Mouse (Mus musculus): ENCODE results near the gene Lrp8. TPM values are rescaled to one million over a fixed set of nuclear protein-coding genes. Genes with fewer than 3 reads are reported as not detected.

Gene Lrp8
- total RNA-seq, 1 experiment = 8.3 TPM

DNA sequence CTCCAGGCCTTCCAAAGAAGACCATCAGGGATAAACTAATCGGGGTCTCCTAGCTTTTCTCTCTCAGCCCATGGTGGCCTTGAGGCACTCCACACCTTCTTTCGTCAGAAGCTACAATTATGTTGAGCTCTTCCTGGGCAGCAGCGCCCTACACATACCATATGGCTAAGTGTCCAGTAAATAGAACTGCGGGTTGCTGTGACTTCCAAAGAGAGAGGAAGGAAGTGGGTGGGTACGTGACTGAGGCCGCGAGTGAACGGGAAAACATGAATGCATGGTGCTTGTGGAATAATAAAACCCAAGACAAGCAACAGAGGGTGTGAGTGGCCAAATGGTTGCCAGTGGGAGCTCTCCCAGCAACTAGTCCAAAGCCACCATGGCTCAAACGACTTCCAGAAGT, 47.6 kb downstream of the Lrp8 start:
- no peak overlapping the region for H3K27ac ChIP-seq (ENCODE audit: insufficient read depth, low read depth, low read length, poor library complexity, severe bottlenecking)
- H3K4me3 ChIP-seq (ENCODE audit: insufficient read depth in 1 of 2, low read depth in 1 of 2, low read length in 2 of 2, poor library complexity in 1 of 2, severe bottlenecking in 1 of 2) = no peak overlapping the region
- no peaks in the 10 kb centered on the region for H3K9me3 ChIP-seq (ENCODE audit: control insufficient read depth, insufficient read depth, low read depth, low read length)
- TF ChIP-seq ZNF384 (IDR thresholded peaks at IDR 0.05; ENCODE audit: low read depth, low read length) (no peak), ZC3H11A (IDR thresholded peaks at IDR 0.05; ENCODE audit: borderline replicate concordance, low read depth, low read length) (no peak), MAFK (IDR thresholded peaks at IDR 0.05; ENCODE audit: insufficient read depth, low read depth, low read length) (no peak), HCFC1 (IDR thresholded peaks at IDR 0.05; ENCODE audit: borderline replicate concordance, insufficient read depth, low read length) (no peak), CHD2 (IDR thresholded peaks at IDR 0.05; ENCODE audit: low read depth, low read length) (no peak)
- no peak for DNase-seq (ENCODE audit: low read depth, low spot score)
- H3K4me1 ChIP-seq (ENCODE audit: control insufficient read depth in 2 of 2, insufficient read depth in 2 of 2, low read length in 2 of 2, poor library complexity in 1 of 2) = peaks cover 0 to 6% of the 10 kb centered on the region in 2 experiments; a peak in 1 of 4 replicates
- no peaks in the 10 kb centered on the region for H3K36me3 ChIP-seq (ENCODE audit: control insufficient read depth, insufficient read depth, low read length, poor library complexity, severe bottlenecking)
- H3K9ac ChIP-seq (ENCODE audit: insufficient read depth, low read depth, low read length, poor library complexity, severe bottlenecking) = no peak overlapping the region
- in situ Hi-C loops (cut with MboI; ENCODE audit: low sequenced_read_pairs in 2 of 2, unreplicated experiment in 2 of 2) = loop anchor here in 1 of 2 experiments (10.0 kb wide), 1 partner anchor 115 kb away; no protein-coding TSS in a partner anchor

DNA sequence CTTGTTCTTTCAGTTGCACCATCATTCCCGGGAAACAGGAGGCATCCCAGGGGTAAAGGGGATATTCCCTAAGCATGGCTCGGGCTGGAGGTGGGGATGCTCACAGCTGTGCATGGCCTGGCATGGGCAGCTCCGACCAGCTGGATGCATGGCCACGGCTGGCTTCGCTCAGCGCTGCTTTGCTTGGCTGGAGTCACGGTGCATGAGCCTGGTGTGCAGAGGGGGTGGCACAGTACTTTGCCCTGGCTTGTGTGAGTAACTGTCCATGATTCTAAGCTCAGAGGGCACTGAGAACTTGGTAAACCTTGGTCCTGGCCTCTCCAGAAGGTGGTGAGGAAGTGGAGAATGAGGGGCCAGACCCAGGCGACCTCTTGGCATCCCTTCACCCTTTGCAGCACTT, 48.0 kb downstream of the Lrp8 start:
- TF ChIP-seq CHD2 (IDR thresholded peaks at IDR 0.05; ENCODE audit: low read depth, low read length) (no peak), ZNF384 (IDR thresholded peaks at IDR 0.05; ENCODE audit: low read depth, low read length) (no peak), ZC3H11A (IDR thresholded peaks at IDR 0.05; ENCODE audit: borderline replicate concordance, low read depth, low read length) (no peak), MAFK (IDR thresholded peaks at IDR 0.05; ENCODE audit: insufficient read depth, low read depth, low read length) (no peak), HCFC1 (IDR thresholded peaks at IDR 0.05; ENCODE audit: borderline replicate concordance, insufficient read depth, low read length) (no peak)
- Histone ChIP-seq H3K4me1 (ENCODE audit: control insufficient read depth in 2 of 2, insufficient read depth in 2 of 2, low read length in 2 of 2, poor library complexity in 1 of 2) (peaks cover 0 to 6% of the 10 kb centered on the region in 2 experiments; a peak in 1 of 4 replicates), H3K4me3 (ENCODE audit: insufficient read depth in 1 of 2, low read depth in 1 of 2, low read length in 2 of 2, poor library complexity in 1 of 2, severe bottlenecking in 1 of 2) (no peak overlapping the region), H3K9ac (ENCODE audit: insufficient read depth, low read depth, low read length, poor library complexity, severe bottlenecking) (no peak overlapping the region), H3K27ac (ENCODE audit: insufficient read depth, low read depth, low read length, poor library complexity, severe bottlenecking) (no peak overlapping the region), H3K36me3 (ENCODE audit: control insufficient read depth, insufficient read depth, low read length, poor library complexity, severe bottlenecking) (no peaks in the 10 kb centered on the region; the same call in 1 of the 2 replicates), H3K9me3 (ENCODE audit: control insufficient read depth, insufficient read depth, low read depth, low read length) (no peaks in the 10 kb centered on the region)
- no peak for DNase-seq (ENCODE audit: low read depth, low spot score)
- in situ Hi-C loops (cut with MboI; ENCODE audit: low sequenced_read_pairs in 2 of 2, unreplicated experiment in 2 of 2) = no loop called here

DNA sequence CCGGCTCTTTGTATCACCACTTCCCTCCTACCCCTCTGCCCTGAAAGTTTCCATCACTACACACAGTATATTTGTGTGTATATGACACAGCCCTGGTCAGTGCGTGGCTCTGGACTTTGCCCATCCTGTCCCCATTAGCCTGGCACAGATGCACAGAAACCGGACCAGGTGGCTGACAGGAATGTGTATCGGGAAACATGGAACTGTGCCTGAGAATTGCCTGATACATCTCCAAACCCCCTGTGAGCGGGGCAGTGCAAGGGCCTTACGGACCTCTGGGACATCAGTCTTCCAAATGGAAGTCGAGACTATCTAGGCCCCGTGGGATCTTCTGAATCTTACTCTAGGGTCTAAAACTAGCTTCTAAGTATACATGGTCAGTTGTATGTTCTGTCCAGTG, 51.3 kb downstream of the Lrp8 start:
- Histone ChIP-seq H3K9ac (ENCODE audit: insufficient read depth, low read depth, low read length, poor library complexity, severe bottlenecking) (no peak overlapping the region), H3K4me1 (ENCODE audit: control insufficient read depth in 2 of 2, insufficient read depth in 2 of 2, low read length in 2 of 2, poor library complexity in 1 of 2) (peaks cover 0 to 4% of the 10 kb centered on the region in 2 experiments; a peak in 1 of 4 replicates), H3K27ac (ENCODE audit: insufficient read depth, low read depth, low read length, poor library complexity, severe bottlenecking) (no peak overlapping the region), H3K9me3 (ENCODE audit: control insufficient read depth, insufficient read depth, low read depth, low read length) (no peaks in the 10 kb centered on the region), H3K4me3 (ENCODE audit: insufficient read depth in 1 of 2, low read depth in 1 of 2, low read length in 2 of 2, poor library complexity in 1 of 2, severe bottlenecking in 1 of 2) (no peak overlapping the region), H3K36me3 (ENCODE audit: control insufficient read depth, insufficient read depth, low read length, poor library complexity, severe bottlenecking) (peaks cover 2% of the 10 kb centered on the region; the same call in 1 of the 2 replicates)
- no peak for DNase-seq (ENCODE audit: low read depth, low spot score)
- in situ Hi-C loops (cut with MboI; ENCODE audit: low sequenced_read_pairs in 2 of 2, unreplicated experiment in 2 of 2) = no loop called here
- TF ChIP-seq HCFC1 (IDR thresholded peaks at IDR 0.05; ENCODE audit: borderline replicate concordance, insufficient read depth, low read length) (no peak), ZNF384 (IDR thresholded peaks at IDR 0.05; ENCODE audit: low read depth, low read length) (no peak), CHD2 (IDR thresholded peaks at IDR 0.05; ENCODE audit: low read depth, low read length) (no peak), ZC3H11A (IDR thresholded peaks at IDR 0.05; ENCODE audit: borderline replicate concordance, low read depth, low read length) (no peak), MAFK (IDR thresholded peaks at IDR 0.05; ENCODE audit: insufficient read depth, low read depth, low read length) (no peak)

DNA sequence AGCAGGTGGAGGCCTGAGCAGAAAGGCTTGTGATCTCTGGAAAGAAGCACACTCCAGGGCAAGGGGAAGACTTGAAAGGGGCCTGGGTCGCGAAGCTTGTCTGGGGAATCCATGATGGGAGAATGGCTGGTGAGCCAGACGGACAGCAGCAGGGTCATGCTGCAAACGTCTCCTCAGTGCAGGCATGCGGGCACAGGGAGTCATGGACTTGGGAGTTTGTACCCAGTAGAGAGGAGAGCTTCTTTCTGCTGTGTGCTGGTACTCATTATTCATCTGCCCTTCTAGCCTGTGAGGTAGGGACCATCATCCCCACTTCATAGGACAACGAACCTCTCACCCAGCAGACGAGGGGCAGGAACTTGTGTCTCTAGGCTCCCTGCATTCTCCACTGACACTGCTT, 51.8 kb downstream of the Lrp8 start:
- Histone ChIP-seq H3K4me1 (ENCODE audit: control insufficient read depth in 2 of 2, insufficient read depth in 2 of 2, low read length in 2 of 2, poor library complexity in 1 of 2) (peaks cover 0 to 4% of the 10 kb centered on the region in 2 experiments; a peak in 1 of 4 replicates), H3K27ac (ENCODE audit: insufficient read depth, low read depth, low read length, poor library complexity, severe bottlenecking) (no peak overlapping the region), H3K9ac (ENCODE audit: insufficient read depth, low read depth, low read length, poor library complexity, severe bottlenecking) (no peak overlapping the region), H3K36me3 (ENCODE audit: control insufficient read depth, insufficient read depth, low read length, poor library complexity, severe bottlenecking) (peaks cover 5% of the 10 kb centered on the region; the same call in 1 of the 2 replicates), H3K9me3 (ENCODE audit: control insufficient read depth, insufficient read depth, low read depth, low read length) (no peaks in the 10 kb centered on the region), H3K4me3 (ENCODE audit: insufficient read depth in 1 of 2, low read depth in 1 of 2, low read length in 2 of 2, poor library complexity in 1 of 2, severe bottlenecking in 1 of 2) (no peak overlapping the region)
- TF ChIP-seq MAFK (IDR thresholded peaks at IDR 0.05; ENCODE audit: insufficient read depth, low read depth, low read length) = no peak
- no peak for TF ChIP-seq HCFC1 (IDR thresholded peaks at IDR 0.05; ENCODE audit: borderline replicate concordance, insufficient read depth, low read length)
- TF ChIP-seq ZC3H11A (IDR thresholded peaks at IDR 0.05; ENCODE audit: borderline replicate concordance, low read depth, low read length) = no peak
- no peak for TF ChIP-seq CHD2 (IDR thresholded peaks at IDR 0.05; ENCODE audit: low read depth, low read length)
- TF ChIP-seq ZNF384 (IDR thresholded peaks at IDR 0.05; ENCODE audit: low read depth, low read length) = no peak
- no peak for DNase-seq (ENCODE audit: low read depth, low spot score)
- in situ Hi-C loops (cut with MboI; ENCODE audit: low sequenced_read_pairs in 2 of 2, unreplicated experiment in 2 of 2) = no loop called here
